Mouse (Mus musculus): Measurements from ENCODE around the gene Actn2. TPM values are rescaled to one million over a fixed set of nuclear protein-coding genes. Genes with fewer than 3 reads are reported as not detected.

Actn2 gene
- polyA plus RNA-seq, 1 experiment from 2014 or later: 129 TPM

DNA sequence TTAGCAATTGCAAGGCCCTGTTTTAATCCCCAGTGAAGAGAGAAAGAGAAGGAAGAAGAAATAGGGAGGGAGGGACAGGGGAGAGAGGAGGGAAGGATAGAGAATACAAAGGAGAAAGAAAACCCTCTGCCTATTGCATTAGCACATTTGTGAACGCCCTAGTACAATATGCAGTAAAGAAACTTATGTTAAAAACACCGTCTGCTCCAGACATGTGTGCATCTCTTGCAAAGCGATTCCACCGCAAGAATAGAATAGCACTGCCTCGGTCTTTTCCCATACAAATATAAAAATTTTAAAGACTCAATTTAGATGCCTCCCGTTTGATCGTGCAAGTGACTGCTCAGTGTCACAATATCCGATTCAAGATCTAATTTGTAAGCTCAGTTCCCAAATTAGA lies 32.1 kb downstream of the Actn2 start:
- no peaks in the 10 kb centered on the region for H3K9me3 ChIP-seq (replicated peaks; ENCODE audit: control insufficient read depth, low read length)

DNA sequence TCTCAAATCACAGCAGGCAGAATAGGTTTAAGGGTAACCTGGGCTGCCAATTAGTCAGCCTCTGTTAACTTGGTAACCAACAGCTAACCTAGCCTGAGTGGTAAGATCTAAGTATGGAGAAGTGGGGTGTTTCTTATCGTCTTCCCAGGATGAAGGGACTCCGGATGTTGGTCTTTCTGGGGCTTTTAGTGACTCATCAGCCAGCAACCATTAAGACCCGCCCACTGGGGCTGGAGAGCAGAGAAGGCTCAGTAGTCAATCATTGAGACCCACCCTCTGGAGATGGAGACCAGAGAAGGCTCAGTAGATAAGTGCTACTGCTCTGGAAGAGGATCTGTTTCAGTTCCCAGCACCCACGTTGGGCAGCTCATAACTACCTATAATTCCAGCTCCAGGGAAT lies 33.3 kb downstream of the Actn2 start:
- Histone ChIP-seq H3K36me3 (ENCODE audit: control insufficient read depth, insufficient read depth, low read length) (no peaks in the 10 kb centered on the region), H3K4me2 (ENCODE audit: low read depth, low read length) (no peak overlapping the region)

More for the DNA sequence above, 32.1 kb downstream of the Actn2 start:
- Histone ChIP-seq H3K9ac (ENCODE audit: low read length) (no peak overlapping the region), H3K4me3 (replicated peaks; ENCODE audit: low read length) (no peak overlapping the region), H3K4me2 (ENCODE audit: low read depth, low read length) (no peak overlapping the region), H3K4me1 (ENCODE audit: control insufficient read depth, insufficient read depth, low read length) (0 out of 2 replicates have a peak, but pooled peaks cover 3% of the 10 kb centered on the region), H3K36me3 (ENCODE audit: control insufficient read depth, insufficient read depth, low read length) (no peaks in the 10 kb centered on the region), H3K27me3 (ENCODE audit: control insufficient read depth, insufficient read depth, low read length) (no peaks in the 10 kb centered on the region), H3K27ac (ENCODE audit: low read length) (no peak overlapping the region)
- ATAC-seq (ENCODE audit: insufficient read depth, low FRiP score): no peak
- WGBS: 84% methylated on average over 8 of the region's 8 CpGs

DNA sequence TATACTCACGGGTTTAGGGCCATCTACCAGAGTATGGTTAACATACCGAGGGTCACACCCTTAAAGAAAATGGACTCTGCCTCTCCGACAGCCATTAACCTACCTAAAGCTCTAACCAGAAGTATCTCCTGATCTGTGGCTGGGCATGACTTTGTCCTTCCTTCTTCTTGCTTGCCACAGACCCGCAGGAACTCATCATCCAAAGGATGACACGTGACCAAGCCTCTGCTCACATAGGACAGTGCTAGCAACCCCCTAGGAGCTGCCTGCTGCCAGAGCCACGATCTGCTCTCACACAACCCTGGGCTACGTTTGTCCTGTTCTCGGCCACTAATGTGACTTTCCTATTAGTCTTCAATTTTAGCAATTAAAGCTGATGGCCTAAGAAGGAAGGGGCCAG lies 35.0 kb downstream of the Actn2 start:
- Histone ChIP-seq H3K4me3 (replicated peaks; ENCODE audit: low read length) (no peak overlapping the region), H3K9me3 (replicated peaks; ENCODE audit: control insufficient read depth, low read length) (no peaks in the 10 kb centered on the region), H3K36me3 (ENCODE audit: control insufficient read depth, insufficient read depth, low read length) (no peaks in the 10 kb centered on the region), H3K27me3 (ENCODE audit: control insufficient read depth, insufficient read depth, low read length) (no peaks in the 10 kb centered on the region), H3K4me1 (ENCODE audit: control insufficient read depth, insufficient read depth, low read length) (0 out of 2 replicates have a peak, but pooled peaks cover 3% of the 10 kb centered on the region), H3K4me2 (ENCODE audit: low read depth, low read length) (no peak overlapping the region), H3K9ac (ENCODE audit: low read length) (no peak overlapping the region), H3K27ac (ENCODE audit: low read length) (no peak overlapping the region)
- no peak for ATAC-seq (ENCODE audit: insufficient read depth, low FRiP score)
- 80% methylated on average over 8 of the region's 8 CpGs for WGBS

More for the DNA sequence above, 33.3 kb downstream of the Actn2 start:
- WGBS: 54% methylated on average over 4 of the region's 4 CpGs
- H3K9me3 ChIP-seq (replicated peaks; ENCODE audit: control insufficient read depth, low read length): no peaks in the 10 kb centered on the region
- no peaks in the 10 kb centered on the region for H3K27me3 ChIP-seq (ENCODE audit: control insufficient read depth, insufficient read depth, low read length)
- no peak for ATAC-seq (ENCODE audit: insufficient read depth, low FRiP score)
- 0 out of 2 replicates have a peak, but pooled peaks cover 3% of the 10 kb centered on the region for H3K4me1 ChIP-seq (ENCODE audit: control insufficient read depth, insufficient read depth, low read length)
- H3K9ac ChIP-seq (ENCODE audit: low read length): no peak overlapping the region
- H3K4me3 ChIP-seq (replicated peaks; ENCODE audit: low read length): no peak overlapping the region
- no peak overlapping the region for H3K27ac ChIP-seq (ENCODE audit: low read length)

DNA sequence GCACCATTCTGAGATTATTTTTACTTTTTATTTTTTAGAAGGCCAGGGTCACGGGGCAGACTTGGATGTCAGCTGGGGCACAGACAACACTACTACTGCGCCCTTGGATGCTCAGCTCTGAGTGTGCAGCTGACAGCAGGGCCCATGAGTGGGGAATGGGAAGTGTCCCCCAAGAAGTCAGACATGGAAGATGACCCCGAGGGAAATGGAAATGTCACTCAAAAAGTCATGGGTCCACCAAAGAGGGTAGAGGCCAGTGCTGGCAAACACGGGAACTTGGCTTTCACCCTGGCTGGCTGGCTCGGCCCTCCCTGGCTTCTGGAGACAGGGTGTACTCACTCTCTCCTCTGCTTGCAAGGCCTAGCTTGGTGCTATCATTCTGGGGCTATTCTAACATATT lies 35.6 kb downstream of the Actn2 start:
- WGBS: 87% methylated on average over 5 of the region's 5 CpGs
- H3K4me1 ChIP-seq (ENCODE audit: control insufficient read depth, insufficient read depth, low read length): 0 out of 2 replicates have a peak, but pooled peaks cover 2% of the 10 kb centered on the region
- H3K4me3 ChIP-seq (replicated peaks; ENCODE audit: low read length): no peak overlapping the region
- no peak for ATAC-seq (ENCODE audit: insufficient read depth, low FRiP score)
- H3K27me3 ChIP-seq (ENCODE audit: control insufficient read depth, insufficient read depth, low read length): no peaks in the 10 kb centered on the region
- H3K4me2 ChIP-seq (ENCODE audit: low read depth, low read length): no peak overlapping the region
- H3K36me3 ChIP-seq (ENCODE audit: control insufficient read depth, insufficient read depth, low read length): no peaks in the 10 kb centered on the region
- no peaks in the 10 kb centered on the region for H3K9me3 ChIP-seq (replicated peaks; ENCODE audit: control insufficient read depth, low read length)
- H3K9ac ChIP-seq (ENCODE audit: low read length): no peak overlapping the region
- H3K27ac ChIP-seq (ENCODE audit: low read length): no peak overlapping the region

DNA sequence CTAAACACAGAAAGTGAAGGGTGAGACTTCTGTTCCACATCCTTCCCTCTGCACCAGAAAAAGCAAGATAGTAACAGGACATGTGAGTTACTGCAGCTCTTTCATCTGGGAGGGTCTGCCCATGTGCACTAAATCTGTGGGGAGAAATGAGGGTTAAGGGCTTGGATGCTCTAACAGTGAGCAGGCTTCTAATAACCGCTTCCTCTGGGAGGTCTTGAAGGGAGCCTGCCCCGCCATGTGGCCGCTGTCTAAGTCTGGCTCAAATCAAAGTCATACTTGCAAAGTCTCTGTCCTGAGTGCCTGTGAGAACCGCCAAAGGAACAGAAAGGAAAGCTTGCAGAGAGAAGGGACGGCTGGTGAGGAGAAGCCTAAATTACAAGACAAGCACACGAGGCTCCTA lies 42.8 kb downstream of the Actn2 start:
- H3K9ac ChIP-seq (ENCODE audit: low read length): no peak overlapping the region

DNA sequence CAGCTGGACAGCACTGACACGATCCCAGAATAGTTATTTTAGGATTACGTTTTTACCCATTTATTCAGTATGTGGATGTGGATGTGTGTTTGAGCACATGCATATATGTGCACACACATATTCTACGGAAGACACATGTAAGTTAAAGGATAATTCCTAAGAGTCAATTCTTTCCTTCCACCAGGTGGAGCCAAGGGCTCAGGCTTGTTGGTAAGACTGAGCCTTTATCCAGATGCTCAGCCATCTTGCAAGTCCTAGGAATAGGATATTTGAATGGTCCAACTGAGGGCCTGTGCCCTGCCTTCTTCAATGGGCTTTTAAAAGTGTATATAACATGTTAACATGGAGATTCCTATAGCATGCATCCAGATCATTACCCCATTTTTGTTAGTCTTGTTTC lies 43.9 kb downstream of the Actn2 start:
- ATAC-seq (ENCODE audit: insufficient read depth, low FRiP score): 0 out of 2 replicates have a peak, but pooled peaks have one; percentile 56
- Histone ChIP-seq H3K9me3 (replicated peaks; ENCODE audit: control insufficient read depth, low read length) (no peaks in the 10 kb centered on the region), H3K4me3 (replicated peaks; ENCODE audit: low read length) (no peak overlapping the region), H3K27ac (ENCODE audit: low read length) (no peak overlapping the region), H3K4me1 (ENCODE audit: control insufficient read depth, insufficient read depth, low read length) (no peaks in the 10 kb centered on the region), H3K27me3 (ENCODE audit: control insufficient read depth, insufficient read depth, low read length) (no peaks in the 10 kb centered on the region), H3K9ac (ENCODE audit: low read length) (no peak overlapping the region), H3K4me2 (ENCODE audit: low read depth, low read length) (no peak overlapping the region), H3K36me3 (ENCODE audit: control insufficient read depth, insufficient read depth, low read length) (no peaks in the 10 kb centered on the region)
- WGBS: 83% methylated on average over 3 of the region's 3 CpGs

More for the DNA sequence above, 42.8 kb downstream of the Actn2 start:
- no peak for ATAC-seq (ENCODE audit: insufficient read depth, low FRiP score)
- H3K27me3 ChIP-seq (ENCODE audit: control insufficient read depth, insufficient read depth, low read length): no peaks in the 10 kb centered on the region
- 53% methylated on average over 6 of the region's 6 CpGs for WGBS
- no peaks in the 10 kb centered on the region for H3K36me3 ChIP-seq (ENCODE audit: control insufficient read depth, insufficient read depth, low read length)
- H3K9me3 ChIP-seq (replicated peaks; ENCODE audit: control insufficient read depth, low read length): no peaks in the 10 kb centered on the region
- H3K4me2 ChIP-seq (ENCODE audit: low read depth, low read length): no peak overlapping the region
- H3K4me3 ChIP-seq (replicated peaks; ENCODE audit: low read length): no peak overlapping the region
- H3K4me1 ChIP-seq (ENCODE audit: control insufficient read depth, insufficient read depth, low read length): no peaks in the 10 kb centered on the region
- no peak overlapping the region for H3K27ac ChIP-seq (ENCODE audit: low read length)

DNA sequence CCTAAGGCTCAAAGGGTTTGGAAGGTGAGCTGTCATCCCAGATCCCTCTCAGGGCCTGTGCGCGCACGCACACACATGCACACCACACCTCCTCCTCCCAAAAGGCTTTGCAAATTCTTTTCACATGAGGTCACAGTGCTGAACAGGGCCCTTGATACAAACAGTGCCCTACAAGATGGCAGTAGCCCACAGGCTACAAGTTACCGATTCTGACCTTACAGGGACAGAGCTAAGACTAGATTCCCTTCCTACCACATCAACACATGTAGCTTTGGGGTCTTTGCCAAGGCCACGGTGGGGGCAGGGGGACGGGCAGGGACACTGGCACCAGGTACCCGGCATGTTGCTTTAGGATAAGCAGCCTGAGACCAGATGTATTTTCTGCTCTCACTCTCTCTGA lies 46.8 kb downstream of the Actn2 start:
- Histone ChIP-seq H3K4me2 (ENCODE audit: low read depth, low read length) (no peak overlapping the region), H3K36me3 (ENCODE audit: control insufficient read depth, insufficient read depth, low read length) (no peaks in the 10 kb centered on the region), H3K4me1 (ENCODE audit: control insufficient read depth, insufficient read depth, low read length) (no peaks in the 10 kb centered on the region), H3K27me3 (ENCODE audit: control insufficient read depth, insufficient read depth, low read length) (no peaks in the 10 kb centered on the region), H3K27ac (ENCODE audit: low read length) (no peak overlapping the region), H3K9me3 (replicated peaks; ENCODE audit: control insufficient read depth, low read length) (no peaks in the 10 kb centered on the region), H3K4me3 (replicated peaks; ENCODE audit: low read length) (no peak overlapping the region), H3K9ac (ENCODE audit: low read length) (no peak overlapping the region)
- 76% methylated on average over 7 of the region's 7 CpGs for whole genome bisulfite sequencing
- peak; percentile 48; the same call in 1 of the 2 replicates for ATAC-seq (ENCODE audit: insufficient read depth, low FRiP score)

DNA sequence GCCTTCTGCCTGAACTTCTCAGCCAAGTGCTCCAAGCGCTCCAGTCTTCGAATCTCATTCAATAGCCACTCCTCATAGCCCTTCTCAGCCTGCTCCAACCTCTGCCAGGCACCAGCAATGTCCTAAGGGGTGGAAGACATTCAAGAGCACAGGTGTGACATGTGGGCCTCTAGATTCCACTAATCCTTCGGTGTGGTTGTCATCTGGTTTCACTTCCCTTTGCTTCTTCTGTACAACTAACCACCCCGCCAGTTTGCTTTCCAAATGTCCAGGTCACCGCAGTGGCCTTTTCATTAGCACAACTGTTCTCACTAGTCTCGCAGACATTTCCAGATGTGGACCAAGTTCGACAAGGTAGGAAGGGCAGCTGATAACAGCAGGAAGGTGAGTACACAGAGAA lies 49.9 kb downstream of the Actn2 start:
- H3K4me1 ChIP-seq (ENCODE audit: control insufficient read depth, insufficient read depth, low read length): no peaks in the 10 kb centered on the region
- H3K27me3 ChIP-seq (ENCODE audit: control insufficient read depth, insufficient read depth, low read length): no peaks in the 10 kb centered on the region
- 86% methylated on average over 7 of the region's 7 CpGs for WGBS
- no peak overlapping the region for H3K9ac ChIP-seq (ENCODE audit: low read length)
- H3K4me2 ChIP-seq (ENCODE audit: low read depth, low read length): no peak overlapping the region
- H3K27ac ChIP-seq (ENCODE audit: low read length): no peak overlapping the region
- no peak for ATAC-seq (ENCODE audit: insufficient read depth, low FRiP score)
- H3K9me3 ChIP-seq (replicated peaks; ENCODE audit: control insufficient read depth, low read length): no peaks in the 10 kb centered on the region
- H3K36me3 ChIP-seq (ENCODE audit: control insufficient read depth, insufficient read depth, low read length): no peaks in the 10 kb centered on the region
- no peak overlapping the region for H3K4me3 ChIP-seq (replicated peaks; ENCODE audit: low read length)

DNA sequence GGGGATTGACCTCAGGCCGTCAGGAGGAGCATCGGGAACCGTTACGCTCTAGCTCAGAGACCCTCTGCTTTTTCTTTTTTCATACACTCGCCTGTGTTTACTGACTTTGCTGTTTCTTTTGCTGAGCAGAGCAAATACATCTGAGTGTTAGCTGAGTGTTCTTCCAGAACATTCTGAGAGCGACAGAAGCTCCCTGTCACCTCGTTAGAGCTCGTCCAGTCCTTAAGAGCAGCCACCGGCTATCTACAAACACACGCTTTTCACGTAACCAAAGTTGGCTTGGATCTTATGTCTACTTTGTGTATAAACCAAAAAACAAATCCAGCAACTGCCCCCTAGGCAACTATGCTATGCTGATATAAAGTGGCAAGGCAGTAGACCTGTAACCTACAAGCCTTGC lies 56.0 kb downstream of the Actn2 start:
- H3K9me3 ChIP-seq (replicated peaks; ENCODE audit: control insufficient read depth, low read length): no peaks in the 10 kb centered on the region
- H3K4me3 ChIP-seq (replicated peaks; ENCODE audit: low read length): no peak overlapping the region
- no peaks in the 10 kb centered on the region for H3K27me3 ChIP-seq (ENCODE audit: control insufficient read depth, insufficient read depth, low read length)
- H3K27ac ChIP-seq (ENCODE audit: low read length): no peak overlapping the region
- no peak overlapping the region for H3K9ac ChIP-seq (ENCODE audit: low read length)
- no peaks in the 10 kb centered on the region for H3K4me1 ChIP-seq (ENCODE audit: control insufficient read depth, insufficient read depth, low read length)
- H3K36me3 ChIP-seq (ENCODE audit: control insufficient read depth, insufficient read depth, low read length): no peaks in the 10 kb centered on the region
- ATAC-seq (ENCODE audit: insufficient read depth, low FRiP score): no peak
- H3K4me2 ChIP-seq (ENCODE audit: low read depth, low read length): no peak overlapping the region
- 86% methylated on average over 11 of the region's 11 CpGs for WGBS

DNA sequence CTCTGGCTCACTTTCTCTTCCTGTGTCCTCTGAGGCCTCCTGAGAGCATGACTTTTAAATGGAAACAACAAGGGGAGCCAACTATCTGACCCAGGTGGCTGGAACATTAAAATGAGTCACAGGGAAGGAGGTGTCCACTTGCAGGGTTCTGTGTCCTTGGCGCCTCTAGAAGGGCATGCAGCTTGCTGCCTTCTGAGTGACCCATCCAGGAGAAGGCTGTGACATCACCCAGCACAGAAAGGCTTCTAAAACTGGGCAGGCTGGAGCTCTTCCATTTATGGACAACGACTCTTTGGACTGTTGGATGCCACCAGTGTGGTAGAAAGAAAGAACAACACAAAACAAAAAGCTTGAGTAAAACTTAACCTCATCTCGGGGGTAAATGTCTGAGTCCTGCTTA lies 56.7 kb downstream of the Actn2 start:
- Histone ChIP-seq H3K4me1 (ENCODE audit: control insufficient read depth, insufficient read depth, low read length) (no peaks in the 10 kb centered on the region), H3K9ac (ENCODE audit: low read length) (no peak overlapping the region), H3K27ac (ENCODE audit: low read length) (no peak overlapping the region), H3K9me3 (replicated peaks; ENCODE audit: control insufficient read depth, low read length) (no peaks in the 10 kb centered on the region), H3K36me3 (ENCODE audit: control insufficient read depth, insufficient read depth, low read length) (no peaks in the 10 kb centered on the region), H3K27me3 (ENCODE audit: control insufficient read depth, insufficient read depth, low read length) (no peaks in the 10 kb centered on the region), H3K4me2 (ENCODE audit: low read depth, low read length) (no peak overlapping the region), H3K4me3 (replicated peaks; ENCODE audit: low read length) (no peak overlapping the region)
- no peak for ATAC-seq (ENCODE audit: insufficient read depth, low FRiP score)
- WGBS: 85% methylated on average over 3 of the region's 3 CpGs

All from stomach, embryonic 16.5 days (tissue).